Mouse (Mus musculus): ENCODE results near the gene Ubtfl1. TPM values are rescaled to one million over a fixed set of nuclear protein-coding genes. Genes with fewer than 3 reads are reported as not detected.
"Not testable (repeated sequence)": the region's sequence is repeated elsewhere in the genome, so short reads cannot be mapped to it uniquely, and the experiment has no call there.

Gene Ubtfl1
- total RNA-seq (2021): not detected
- long read RNA-seq, experiment 1: 0 reads
- long read RNA-seq, experiment 2: 0 reads

DNA sequence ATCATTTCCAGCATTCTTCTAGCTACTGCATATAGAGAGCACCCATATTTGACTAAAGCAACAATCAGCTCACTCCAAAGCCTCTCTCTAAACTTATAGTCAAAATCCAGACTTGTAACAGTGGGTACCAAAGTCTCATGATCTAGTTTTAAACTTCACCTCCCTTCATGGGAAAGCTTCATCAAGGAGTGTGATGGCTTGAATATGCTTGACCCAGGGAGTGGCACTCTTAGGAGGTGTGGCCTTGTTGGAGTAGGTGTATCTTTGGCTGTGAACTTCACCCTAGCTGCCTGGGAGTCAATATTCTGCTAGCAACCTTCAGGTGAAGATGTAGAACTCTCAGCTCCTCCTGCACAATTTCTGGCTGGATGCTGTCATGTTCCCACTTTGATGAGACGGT, at the start of gene Ubtfl1:
TSS of gene Ubtfl1 (plus strand) at position 301 of the 400 bp plus-strand sequence.
- intact Hi-C loops (cut with DNase I): no loop called here
- no peak for DNase-seq
- TF ChIP-seq CTCF (IDR thresholded peaks at IDR 0.05): no peak

DNA sequence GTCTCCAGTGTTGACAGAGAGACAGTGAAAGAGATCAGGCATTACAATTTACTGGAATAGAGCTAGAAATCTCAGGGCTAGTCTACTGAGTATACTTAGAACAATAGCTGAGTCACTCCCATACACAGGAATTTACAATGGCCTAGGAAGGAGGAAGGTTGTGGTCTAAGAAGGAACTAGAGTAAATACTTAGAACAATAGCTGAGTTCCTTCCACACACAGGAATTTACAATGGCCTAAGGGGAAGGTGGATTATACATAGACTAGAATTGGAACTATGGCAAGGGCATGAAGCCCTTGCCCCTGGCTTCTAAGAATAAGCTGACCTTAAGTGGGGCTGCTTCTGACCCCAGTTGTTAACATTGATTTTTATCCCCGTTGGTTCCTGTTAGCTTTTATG, 31.2 kb upstream of the Ubtfl1 start:
- DNase-seq; intact Hi-C loops (cut with DNase I); H3K4me3 ChIP-seq; H3K27ac ChIP-seq: not testable (repeated sequence)

More for the DNA sequence above, at the start of gene Ubtfl1:
- H3K4me3 ChIP-seq: no peak within 1 kb of the TSS
- H3K27ac ChIP-seq: no peak within 1 kb of the TSS

DNA sequence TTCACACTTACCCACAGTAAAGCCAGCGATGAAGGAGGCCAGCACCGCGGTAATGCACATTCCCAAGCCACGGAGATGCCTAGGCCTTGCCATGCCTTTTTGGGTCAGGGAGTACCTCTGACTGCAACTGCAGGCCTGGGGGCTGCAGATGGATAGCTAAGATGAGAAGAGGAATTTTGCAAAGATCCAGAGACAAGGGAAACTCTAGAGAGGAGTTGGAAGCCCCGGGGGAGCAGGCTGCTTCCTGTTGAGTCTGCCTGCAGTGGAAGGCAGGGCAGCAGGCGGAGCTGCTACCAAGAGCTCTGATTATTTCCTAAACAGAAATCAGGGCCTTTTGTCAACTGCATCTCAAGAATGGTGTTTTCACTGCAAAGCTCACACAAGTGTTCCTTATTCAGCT, 18.4 kb upstream of the Ubtfl1 start:
- peak overlapping the region; percentile 57 for H3K4me3 ChIP-seq
- no peak for TF ChIP-seq CTCF (IDR thresholded peaks at IDR 0.05)
- peak overlapping the region; percentile 75 for H3K27ac ChIP-seq
- DNase-seq: peak; percentile 46
- intact Hi-C loops (cut with DNase I): no loop called here

DNA sequence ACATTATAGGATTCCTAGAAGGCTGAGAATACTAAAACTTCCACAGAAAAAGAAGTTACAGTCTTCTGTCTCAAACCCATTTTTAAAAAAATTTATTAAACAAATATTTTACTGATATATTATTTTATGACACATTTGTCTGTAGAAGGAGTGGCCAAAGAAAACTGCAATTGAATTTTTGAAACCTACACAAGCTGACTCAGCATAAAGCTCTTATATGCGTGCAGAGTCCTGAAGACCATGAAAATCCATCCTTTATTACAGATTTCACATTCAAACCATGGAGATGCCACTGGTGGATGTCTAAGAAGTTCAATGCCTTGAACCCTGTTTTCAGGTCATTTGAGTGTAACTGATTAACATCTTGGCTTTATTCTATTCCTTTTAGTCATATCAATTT, 4.6 kb upstream of the Ubtfl1 start:
- DNase-seq: no peak
- Histone ChIP-seq H3K4me3 (no peak overlapping the region), H3K27ac (no peak overlapping the region)
- no peak for TF ChIP-seq CTCF (IDR thresholded peaks at IDR 0.05)
- intact Hi-C loops (cut with DNase I): no loop called here

DNA sequence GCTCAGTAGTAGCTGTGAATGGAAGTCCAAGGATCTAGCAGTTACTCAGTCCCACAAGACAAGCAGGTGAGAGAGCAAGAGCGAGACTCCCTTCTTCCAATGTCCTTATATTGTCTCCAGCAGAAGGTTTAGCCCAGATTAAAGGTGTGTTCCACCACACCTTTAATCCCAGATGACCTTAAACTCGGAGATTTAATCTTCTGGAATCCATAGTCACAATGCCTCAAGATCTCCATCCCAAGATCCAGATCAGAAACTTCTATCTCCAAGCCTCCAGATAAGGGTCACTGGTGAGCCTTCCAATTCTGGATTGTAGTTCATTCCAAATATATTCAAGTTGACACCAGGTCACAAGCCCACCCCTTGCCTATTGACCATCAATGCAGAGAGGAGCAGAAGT, 1.3 kb upstream of the Ubtfl1 start, which contains the start of gene Naalad2:
TSS of gene Naalad2 (minus strand) at position 101 of the 400 bp plus-strand sequence.
- DNase-seq; H3K4me3 ChIP-seq; intact Hi-C loops (cut with DNase I); H3K27ac ChIP-seq: not testable (repeated sequence)

DNA sequence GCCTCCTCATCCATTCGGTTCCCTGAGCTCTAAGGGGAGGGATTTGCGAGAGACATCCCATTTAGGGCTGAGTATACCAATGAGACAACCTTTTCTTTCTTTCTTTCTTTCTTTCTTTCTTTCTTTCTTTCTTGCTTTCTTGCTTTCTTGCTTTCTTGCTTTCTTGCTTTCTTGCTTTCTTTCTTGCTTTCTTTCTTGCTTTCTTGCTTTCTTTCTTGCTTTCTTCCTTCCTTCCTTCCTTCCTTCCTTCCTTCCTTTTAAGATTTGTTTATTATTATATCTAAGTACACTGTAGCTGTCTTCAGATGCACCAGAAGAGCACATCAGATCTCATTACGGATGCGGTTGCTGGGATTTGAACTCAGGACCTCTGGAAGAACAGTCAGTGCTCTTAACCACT, 8.2 kb downstream of the Ubtfl1 start:
- DNase-seq; intact Hi-C loops (cut with DNase I); H3K4me3 ChIP-seq; H3K27ac ChIP-seq: not testable (repeated sequence)

DNA sequence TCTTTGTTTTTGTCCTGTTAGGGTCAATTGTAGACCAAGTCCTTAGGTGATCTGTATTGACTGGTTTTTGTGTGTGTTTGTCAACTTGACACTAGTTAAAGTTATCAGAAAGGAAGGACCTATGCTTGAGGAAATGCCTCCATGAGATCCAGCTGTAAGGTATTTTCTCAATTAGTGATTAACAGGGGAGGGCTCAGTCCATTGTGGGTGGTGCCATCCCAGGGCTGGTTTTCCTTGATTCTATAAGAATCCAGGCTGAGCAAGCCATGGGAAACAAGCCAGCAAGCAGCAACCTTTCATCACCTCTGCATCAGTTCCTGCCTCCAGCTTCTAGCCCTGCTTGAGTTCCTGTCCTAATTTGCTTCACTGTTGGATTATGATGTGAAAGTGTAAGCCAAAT, 26.1 kb downstream of the Ubtfl1 start, which contains the start of gene Mbd3l2:
TSS of gene Mbd3l2 (plus strand) at position 301 of the 400 bp plus-strand sequence.
- Histone ChIP-seq H3K27ac (no peak within 1 kb of the TSS), H3K4me3 (no peak within 1 kb of the TSS)
- DNase-seq: no peak
- intact Hi-C loops (cut with DNase I): no loop called here
- no peak for TF ChIP-seq CTCF (IDR thresholded peaks at IDR 0.05)

DNA sequence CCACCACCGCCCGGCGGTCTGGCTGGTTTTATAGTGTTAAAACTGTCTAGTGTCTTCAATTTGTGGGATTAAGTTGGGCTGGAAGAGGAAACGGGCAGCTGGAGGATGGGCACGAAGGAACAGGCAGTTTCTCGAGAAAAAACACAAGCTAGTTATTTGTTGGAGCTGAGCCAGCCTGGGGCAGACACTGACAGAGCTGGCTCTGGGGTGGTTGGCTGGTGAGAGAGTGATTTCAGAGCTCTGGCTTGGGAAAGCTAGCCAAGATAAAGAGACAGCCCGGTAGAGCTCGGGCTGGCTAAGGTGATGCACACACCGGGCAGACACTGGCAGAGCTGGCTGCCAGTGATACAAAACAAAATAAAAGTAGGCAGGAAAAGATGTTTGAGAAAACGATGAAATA, 27.5 kb downstream of the Ubtfl1 start:
- no peak for DNase-seq
- no peak for TF ChIP-seq CTCF (IDR thresholded peaks at IDR 0.05)
- intact Hi-C loops (cut with DNase I): no loop called here
- no peak overlapping the region for H3K27ac ChIP-seq
- H3K4me3 ChIP-seq: no peak overlapping the region

DNA sequence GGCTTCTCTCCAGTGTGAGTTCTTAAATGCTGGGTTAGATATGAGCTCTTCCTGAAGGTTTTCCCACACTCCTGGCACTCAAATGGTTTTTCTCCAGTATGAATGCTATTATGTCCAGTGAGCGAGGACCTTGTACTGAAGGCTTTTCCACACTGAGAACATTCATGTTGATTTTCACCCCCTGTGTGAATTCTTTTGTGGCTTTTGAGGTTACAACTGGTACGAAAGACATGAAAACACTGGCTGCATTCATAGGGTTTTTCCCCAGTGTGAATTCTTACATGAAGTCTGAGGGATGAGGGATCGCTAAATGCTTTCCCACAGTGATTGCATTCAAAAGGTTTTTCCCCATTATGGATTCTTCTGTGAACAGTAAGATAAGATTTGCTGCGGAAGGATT, 52.3 kb downstream of the Ubtfl1 start:
- no peak for TF ChIP-seq CTCF (IDR thresholded peaks at IDR 0.05)
- H3K4me3 ChIP-seq: no peak overlapping the region
- H3K27ac ChIP-seq: no peak overlapping the region
- DNase-seq: no peak
- intact Hi-C loops (cut with DNase I): no loop called here

Small RNA genes lying within 50 kb of the gene (microRNA-seq; reads per million reads assigned to microRNA genes)
- not detected for gene Gm22854

Other genes with a start within 250 kb of the Ubtfl1 start
- 10 to 100 TPM; 60.3 to 66.2 TPM for gene Chordc1, start 112.3 kb upstream of the Ubtfl1 start, total RNA-seq (2021)
- gene Naalad2, start 1.4 kb upstream of the Ubtfl1 start, total RNA-seq (2021): 1 to 10 TPM; 3.1 to 5.5 TPM
- gene Mbd3l2, start 26.2 kb downstream of the Ubtfl1 start, total RNA-seq (2021): not detected
- under 1 TPM; 0.61 to 0.81 TPM for gene Zfp558, start 73.8 kb downstream of the Ubtfl1 start, total RNA-seq (2021)
- not detected for gene Mbd3l1, start 73.9 kb downstream of the Ubtfl1 start, total RNA-seq (2021)